Mouse (Mus musculus) CD4-positive, CD25-positive, alpha-beta regulatory T cell, adult 9 weeks (primary cell): ENCODE measurements around the gene Bckdk. TPM values are rescaled to one million over a fixed set of nuclear protein-coding genes. Genes with fewer than 3 reads are reported as not detected.

Experiments used
- polyA plus RNA-seq: library from polyadenylated mRNA; unstranded; fragments of 100-300 nt; shearing (Covaris generic); gene quantifications from one replicate; pipeline ENCODE4 v1.2.1, GENCODE M21; 2017

Bckdk gene
- 62.3 TPM for polyA plus RNA-seq

DNA sequence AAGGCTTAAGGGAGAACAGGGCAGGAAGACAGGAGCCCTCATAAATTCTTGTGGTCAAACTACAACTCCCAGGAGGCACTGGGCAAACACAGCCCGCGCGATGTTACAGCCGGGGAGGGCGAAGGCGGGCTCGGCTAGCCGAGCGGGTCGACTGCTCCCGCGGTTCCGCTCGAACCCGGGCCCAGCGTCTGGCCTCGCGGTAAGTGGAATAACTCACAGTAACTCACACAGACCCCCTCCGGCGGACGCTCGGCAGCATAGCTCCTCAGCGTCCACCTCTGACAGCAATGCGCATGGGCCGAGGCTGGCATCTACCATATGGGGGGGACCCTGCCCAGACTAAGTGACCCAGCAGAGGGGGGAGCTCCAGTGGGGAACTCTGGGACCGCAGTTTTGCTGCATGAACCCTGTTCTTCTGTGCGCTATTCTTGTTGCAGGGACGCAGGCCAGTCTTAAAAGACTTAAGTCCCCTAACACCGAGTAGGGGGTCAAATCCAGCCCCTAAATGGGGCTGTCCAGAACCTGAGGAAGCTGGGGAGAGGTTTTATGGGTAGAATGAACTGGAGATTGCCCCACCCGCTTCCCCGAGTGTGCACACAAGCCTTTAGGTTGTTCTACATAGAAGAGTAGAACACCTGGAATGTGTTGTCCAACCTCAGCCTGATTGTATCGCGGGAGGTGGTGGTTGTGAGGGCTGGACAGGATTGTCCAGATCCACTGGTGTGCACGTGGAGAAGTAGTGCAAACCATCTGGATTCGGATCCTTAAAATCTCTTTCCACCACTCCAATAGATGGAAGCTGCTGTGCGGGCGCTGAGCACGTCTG is at the start of gene Bckdk:
Bckdk (plus strand) TSS at position 112 of the 826 bp plus-strand sequence.

DNA sequence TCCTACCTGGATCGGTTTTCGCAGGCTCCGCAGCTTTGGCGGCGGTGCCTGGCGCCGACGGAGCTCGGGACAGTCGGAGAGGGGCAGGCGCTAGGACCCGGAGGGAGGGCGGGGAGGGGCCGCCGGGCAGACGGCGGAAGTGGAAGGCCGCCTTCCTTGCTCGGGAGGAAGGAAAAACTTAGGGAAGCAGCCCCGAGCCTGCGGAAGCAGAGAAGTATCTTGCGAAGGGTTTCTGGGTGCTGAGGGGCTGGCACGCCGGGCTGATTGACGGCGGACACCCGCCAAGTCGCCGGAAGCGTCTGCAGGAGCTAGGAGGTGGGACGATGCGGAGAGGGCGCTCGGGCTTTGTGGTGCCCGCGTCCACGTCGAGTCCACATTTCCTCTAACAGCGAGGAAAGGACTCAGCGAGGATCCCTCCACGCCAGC is 27.8 kb upstream of the Bckdk start, which contains the start of gene Zfp646:
Zfp646 (plus strand) TSS at position 181 of the 426 bp plus-strand sequence.

DNA sequence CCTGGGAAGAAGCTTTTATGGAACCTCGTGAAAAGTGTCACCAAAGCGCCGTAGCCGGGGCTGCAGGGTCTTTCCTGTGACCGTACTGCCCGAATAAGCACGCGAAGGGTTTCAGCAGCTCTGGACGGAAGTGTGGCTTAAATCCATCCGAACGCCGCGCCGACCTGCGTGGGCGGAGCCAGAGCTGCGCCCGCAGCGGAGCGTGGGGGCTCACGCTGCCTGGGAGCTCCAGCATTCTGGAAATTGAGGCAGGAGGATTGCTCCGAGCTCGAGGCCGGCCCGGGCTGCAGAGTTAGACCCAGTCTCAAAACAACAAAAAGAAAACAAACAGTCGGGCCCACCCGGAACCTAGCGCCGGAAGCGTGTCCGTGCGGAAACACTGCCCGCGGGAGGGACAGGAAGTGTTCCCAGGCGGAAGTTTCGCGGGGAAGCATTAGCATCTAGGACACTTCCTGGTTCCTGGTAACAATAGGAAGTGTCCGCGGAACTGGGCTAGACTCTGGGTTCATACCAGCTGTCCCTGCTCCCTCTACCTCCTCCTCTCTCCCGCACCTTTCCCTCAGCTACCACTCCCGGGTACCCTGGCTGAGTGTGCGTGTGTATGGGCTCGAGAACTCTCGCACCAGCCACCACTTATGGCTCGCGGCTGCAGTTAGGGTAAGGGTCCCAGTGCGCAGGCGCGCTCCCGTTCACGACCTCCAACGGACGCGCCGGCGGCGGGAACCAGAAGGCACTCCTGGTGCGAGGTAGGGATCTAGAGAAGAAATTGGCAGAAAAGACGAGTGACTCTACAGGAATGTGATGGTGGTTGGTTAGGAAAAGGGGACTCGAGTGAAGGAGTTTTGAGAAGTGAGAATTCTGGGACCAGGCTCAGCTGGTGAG is 27.2 kb upstream of the Bckdk start, which contains the start of gene Zfp668:
Zfp668 (minus strand) TSS at position 362 of the 882 bp plus-strand sequence.

DNA sequence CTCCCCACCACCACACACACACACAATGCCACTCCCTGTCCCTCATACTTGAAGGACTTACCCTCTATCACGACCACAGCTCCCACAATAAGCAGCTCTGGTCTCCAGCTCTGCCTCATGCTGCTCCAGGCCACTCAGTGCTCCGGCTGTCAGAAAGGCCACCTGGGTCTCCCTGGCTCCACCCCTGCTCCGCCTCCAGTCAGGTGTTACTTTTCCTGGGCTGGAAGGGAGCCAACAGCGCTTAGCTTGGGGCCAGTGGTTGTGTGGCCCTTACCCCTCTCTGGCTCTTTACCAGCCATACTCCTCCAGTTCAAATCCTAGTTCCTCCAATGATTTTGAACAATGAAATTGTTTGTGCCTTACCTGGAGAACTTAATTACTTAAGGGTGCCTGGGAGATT is 13.1 kb upstream of the Bckdk start, which contains the start of gene Prss53:
Prss53 (minus strand) TSS at position 173 of the 400 bp plus-strand sequence.

DNA sequence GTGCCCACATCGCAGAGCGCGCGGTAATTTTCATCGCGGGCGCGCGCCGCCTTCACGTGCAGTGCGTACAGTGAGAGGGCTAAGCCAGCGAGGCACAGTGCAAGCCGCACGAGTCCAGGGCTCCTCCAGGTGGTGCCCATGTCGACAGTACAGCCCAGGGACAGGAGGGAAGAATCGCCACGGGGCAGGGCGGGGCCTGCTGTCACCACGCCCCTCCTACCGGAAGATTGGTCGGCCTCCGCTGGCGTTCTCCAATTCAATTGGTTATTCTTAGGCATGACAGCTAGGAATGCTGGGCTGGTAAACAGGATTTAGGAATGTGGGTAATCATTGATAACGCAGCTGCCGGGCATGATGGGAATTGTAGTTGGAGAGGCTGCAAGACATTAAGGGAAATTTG is 8.4 kb upstream of the Bckdk start, which contains the start of the genes Gm21974 and Vkorc1:
Gm21974 (minus strand) TSS at position 13 of the 400 bp plus-strand sequence.
Vkorc1 (minus strand) TSS at position 176 of the 400 bp plus-strand sequence.

DNA sequence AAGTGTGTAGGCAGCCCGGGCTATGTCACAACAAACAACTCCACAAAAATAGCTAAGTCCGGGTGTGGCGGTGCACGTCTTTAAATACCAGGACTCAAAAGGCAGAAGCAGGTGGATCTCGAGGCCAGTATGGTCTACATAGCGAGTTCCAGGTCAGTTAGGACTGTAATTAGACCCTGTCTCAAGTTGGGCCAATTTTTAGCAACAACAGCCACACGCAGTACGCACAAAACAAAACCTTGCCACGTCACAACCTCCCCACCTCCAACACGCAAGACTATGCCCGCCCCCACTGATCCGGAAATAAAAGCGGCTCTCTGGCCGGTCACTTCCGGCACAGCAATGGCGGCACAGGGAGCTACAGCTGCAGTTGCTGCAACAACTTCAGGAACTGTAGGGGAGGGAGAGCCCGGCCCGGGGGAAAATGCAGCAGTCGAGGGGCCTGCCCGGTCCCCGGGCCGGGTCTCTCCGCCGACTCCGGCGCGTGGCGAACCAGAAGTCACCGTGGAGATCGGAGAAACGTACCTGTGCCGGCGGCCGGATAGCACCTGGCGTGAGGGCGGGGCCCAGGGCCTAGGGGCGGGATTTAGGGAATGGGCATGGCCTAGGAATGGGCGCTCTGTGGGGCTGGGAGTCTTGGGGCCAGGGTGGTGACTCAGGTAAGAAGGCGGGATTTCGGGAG is 8.4 kb downstream of the Bckdk start, which contains the start of gene Kat8:
Kat8 (plus strand) TSS at position 327 of the 682 bp plus-strand sequence.

DNA sequence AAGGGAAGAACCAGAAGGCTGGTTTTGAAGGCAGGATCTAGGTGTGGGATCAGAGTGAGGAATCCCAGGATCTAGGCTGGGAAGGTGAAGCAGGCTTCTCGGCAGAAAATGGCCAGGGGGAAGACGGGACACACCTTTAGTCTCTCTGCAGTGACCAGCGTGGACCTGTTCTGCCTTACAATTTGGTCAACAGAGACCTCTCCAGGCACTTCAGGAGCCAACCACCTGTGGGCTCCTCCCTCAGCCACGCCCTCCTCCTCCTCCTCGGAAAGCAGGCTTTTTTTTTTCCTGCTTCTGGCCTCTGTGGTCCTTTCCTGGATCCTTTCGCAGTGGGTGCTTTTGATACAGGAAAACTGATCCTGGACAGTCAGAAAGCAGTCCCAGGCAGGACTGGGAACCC is 26.0 kb downstream of the Bckdk start, which contains the start of gene Prss8:
Prss8 (minus strand) TSS at position 182 of the 400 bp plus-strand sequence.

DNA sequence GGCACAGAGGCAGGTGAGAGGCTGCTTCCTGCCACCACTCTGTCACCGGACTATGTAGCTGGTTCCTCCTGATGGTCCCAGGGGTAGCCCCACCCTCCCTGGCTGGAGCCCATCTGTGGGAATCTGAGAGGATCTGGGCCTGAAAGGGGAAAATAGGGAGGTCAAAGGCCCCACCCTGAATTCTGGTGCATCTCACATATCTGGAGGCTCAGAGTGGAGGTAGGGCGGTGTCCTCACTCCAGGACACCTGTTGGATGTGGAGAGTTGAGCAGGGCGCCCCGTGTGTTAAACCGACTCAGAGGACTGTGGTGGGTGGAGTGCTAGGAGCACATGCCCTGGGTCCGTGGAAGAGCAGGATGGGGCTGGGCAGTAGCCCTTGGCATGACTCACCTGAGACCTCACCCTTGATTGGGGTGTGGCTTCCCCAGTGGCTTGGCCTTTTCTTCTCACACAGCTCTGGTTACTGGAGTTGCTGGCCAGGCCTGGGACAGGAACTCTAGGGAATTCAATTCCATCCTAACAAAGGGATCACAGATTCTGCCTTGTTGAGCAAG is 42.7 kb downstream of the Bckdk start, which contains the start of gene Prss36:
Prss36 (minus strand) TSS at position 256 of the 554 bp plus-strand sequence.

Other genes starting within 250 kb of the Bckdk start
- 8.8 TPM for gene Bcl7c, start 195.1 kb upstream of the Bckdk start, polyA plus RNA-seq
- gene Ctf1, start 191.3 kb upstream of the Bckdk start, polyA plus RNA-seq, result not detected
- gene Ctf2, start 171.9 kb upstream of the Bckdk start, polyA plus RNA-seq, result not detected
- gene Fbxl19, start 159.5 kb upstream of the Bckdk start, polyA plus RNA-seq, result 0.87 TPM
- gene Orai3, start 134.3 kb upstream of the Bckdk start, polyA plus RNA-seq, result 31.0 TPM
- gene Setd1a, start 127.4 kb upstream of the Bckdk start, polyA plus RNA-seq, result 1.8 TPM
- not detected for gene Gm49388, start 118.5 kb upstream of the Bckdk start, polyA plus RNA-seq
- gene Hsd3b7, start 103.5 kb upstream of the Bckdk start, polyA plus RNA-seq, result 2.5 TPM
- gene Stx4a, start 79.8 kb upstream of the Bckdk start, polyA plus RNA-seq, result 174 TPM
- gene Stx1b, start 79.5 kb upstream of the Bckdk start, polyA plus RNA-seq, result 0.15 TPM
- 57.7 TPM for gene Zfp646, start 27.9 kb upstream of the Bckdk start, polyA plus RNA-seq
- gene Zfp668, start 27.3 kb upstream of the Bckdk start, polyA plus RNA-seq, result 19.7 TPM
- 0.94 TPM for gene Prss53, start 13.1 kb upstream of the Bckdk start, polyA plus RNA-seq
- not detected for gene Gm21974, start 8.6 kb upstream of the Bckdk start, polyA plus RNA-seq
- gene Vkorc1, start 8.5 kb upstream of the Bckdk start, polyA plus RNA-seq, result 63.8 TPM
- gene Kat8, start 8.4 kb downstream of the Bckdk start, polyA plus RNA-seq, result 57.8 TPM
- not detected for gene Prss8, start 26.0 kb downstream of the Bckdk start, polyA plus RNA-seq
- 4.9 TPM for gene Prss36, start 42.6 kb downstream of the Bckdk start, polyA plus RNA-seq
- gene Fus, start 63.4 kb downstream of the Bckdk start, polyA plus RNA-seq, result 203 TPM
- gene Pycard, start 89.8 kb downstream of the Bckdk start, polyA plus RNA-seq, result 357 TPM
- gene Trim72, start 99.9 kb downstream of the Bckdk start, polyA plus RNA-seq, result not detected
- 1.6 TPM for gene Itgam, start 158.6 kb downstream of the Bckdk start, polyA plus RNA-seq
- not detected for gene Gm49368, start 158.6 kb downstream of the Bckdk start, polyA plus RNA-seq
- 0.32 TPM for gene Itgax, start 225.5 kb downstream of the Bckdk start, polyA plus RNA-seq